ENCODE assay signal across 9 mouse cellular contexts in the genomic region with DNA sequence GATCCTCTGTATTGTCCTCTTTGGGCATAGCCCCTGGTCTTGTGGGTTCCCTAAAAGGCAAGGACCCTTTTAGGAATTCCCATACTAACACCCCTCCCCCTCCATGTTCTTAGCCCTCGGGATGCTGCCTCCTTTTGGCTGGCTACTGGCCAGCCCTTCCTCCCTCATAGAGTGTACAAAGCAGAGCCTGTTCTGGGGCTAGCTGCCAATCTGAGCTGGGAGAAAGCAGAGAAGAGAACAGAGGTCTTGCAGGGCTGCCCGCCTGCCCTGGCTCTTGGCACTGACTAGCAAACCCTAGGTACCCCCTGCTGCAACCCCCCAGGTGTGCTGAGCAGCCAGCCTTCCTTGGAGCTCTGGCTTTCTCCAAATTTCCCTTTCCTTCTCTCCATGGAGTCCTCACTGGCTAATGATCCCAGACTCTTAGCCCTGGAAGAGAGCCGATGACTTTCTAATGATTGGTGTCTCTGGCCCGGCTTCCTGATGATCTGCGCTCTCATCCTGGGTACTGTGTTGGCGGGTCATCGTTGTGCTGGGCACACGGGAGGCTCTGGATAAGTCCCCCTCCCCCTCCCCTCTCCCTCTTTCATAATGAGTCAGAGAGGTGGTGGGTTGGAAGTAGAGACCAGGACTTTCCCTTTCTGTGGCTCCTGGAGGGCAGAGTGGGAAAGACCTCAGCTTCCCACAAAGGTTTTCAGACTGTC. TPM values are rescaled to one million over a fixed set of nuclear protein-coding genes. Genes with fewer than 3 reads are reported as not detected.
A peak's percentile ranks its signal among the peaks of the same experiment; 100 is the strongest.
DNase-seq lines count a peak whose midpoint lies in the region; ATAC-seq and TF ChIP-seq lines count a peak whose summit lies in the region.
"Had no signal": no experiment of that assay in that cellular context is flagged by ENCODE, and none has a peak within 500 bp of the region (broad histone marks: within the 10 kb centered on the region; RNA-seq: fewer than 3 reads in every experiment).

No protein-coding gene starts in this region.

- 0 out of 2 replicates have a peak overlapping the region, but pooled peaks have one; percentile 48 for H3K27ac ChIP-seq in hindbrain, embryonic 12.5 days
- H3K27ac ChIP-seq in hindbrain, embryonic 10.5 days: no peak overlapping the region
- H3K27ac ChIP-seq in heart, embryonic 12.5 days (ENCODE audit: poor library complexity, severe bottlenecking): peak overlapping the region; percentile 52; the same call in 1 of the 2 replicates
- peak overlapping the region; percentile 67 for H3K27ac ChIP-seq in neural tube, embryonic 15.5 days (replicated peaks)
- H3K27ac ChIP-seq: midbrain, embryonic 12.5 days had no signal

- peak; percentile 63; the same call in 1 of the 2 replicates for ATAC-seq in hindbrain, embryonic 12.5 days (ENCODE audit: low FRiP score)
- ATAC-seq in heart, embryonic 12.5 days (ENCODE audit: insufficient number of reproducible peaks, low FRiP score): 0 out of 2 replicates have a peak, but pooled peaks have one; percentile 24
- ATAC-seq in neural tube, embryonic 15.5 days (ENCODE audit: low FRiP score): no peak; the same call in 1 of the 2 replicates
- ATAC-seq in activated CD4-positive, CD25-positive, alpha-beta regulatory T cell, adult 4 months: no peak

- H3K4me1 ChIP-seq in hindbrain, embryonic 12.5 days: peaks cover 42% of the 10 kb centered on the region
- peaks cover 36% of the 10 kb centered on the region for H3K4me1 ChIP-seq in hindbrain, embryonic 10.5 days (replicated peaks)
- H3K4me1 ChIP-seq in heart, embryonic 12.5 days (replicated peaks): peaks cover 46% of the 10 kb centered on the region
- H3K4me1 ChIP-seq in neural tube, embryonic 15.5 days: peaks cover 35% of the 10 kb centered on the region

- H3K9me3 ChIP-seq in hindbrain, embryonic 12.5 days (replicated peaks): no peaks in the 10 kb centered on the region
- H3K9me3 ChIP-seq in hindbrain, embryonic 10.5 days: no peaks in the 10 kb centered on the region
- no peaks in the 10 kb centered on the region for H3K9me3 ChIP-seq in heart, embryonic 12.5 days (replicated peaks)
- H3K9me3 ChIP-seq in neural tube, embryonic 15.5 days (replicated peaks): no peaks in the 10 kb centered on the region
- H3K9me3 ChIP-seq: midbrain, embryonic 12.5 days had no signal

- no peak overlapping the region for H3K4me2 ChIP-seq in hindbrain, embryonic 12.5 days (replicated peaks)
- H3K4me2 ChIP-seq in heart, embryonic 12.5 days: no peak overlapping the region
- no peak overlapping the region for H3K4me2 ChIP-seq in neural tube, embryonic 15.5 days
- H3K4me2 ChIP-seq: midbrain, embryonic 12.5 days had no signal

- no peak for TF ChIP-seq CTCF in brain, embryonic 14.5 days (IDR thresholded peaks at IDR 0.05; ENCODE audit: borderline replicate concordance, extremely low read depth, insufficient read depth, insufficient read length)

- no peak for DNase-seq in hindbrain, embryonic 10.5 days (ENCODE audit: low spot score)
- peak; percentile 92 for DNase-seq in brain, embryonic 14.5 days (ENCODE audit: low read depth)
- DNase-seq in kidney, postnatal 36 days: peak; percentile 80 to 87
- no peak for DNase-seq in thymus, adult 18-20 months

- 49% methylated on average over 8 of the region's 8 CpGs for WGBS in hindbrain, embryonic 12.5 days
- 61% methylated on average over 8 of the region's 8 CpGs for WGBS in hindbrain, embryonic 10.5 days
- 46% methylated on average over 8 of the region's 8 CpGs for WGBS in heart, embryonic 12.5 days
- WGBS in neural tube, embryonic 15.5 days: 49% methylated on average over 8 of the region's 8 CpGs

- no peak overlapping the region for H3K4me3 ChIP-seq in hindbrain, embryonic 12.5 days
- no peak overlapping the region for H3K4me3 ChIP-seq in hindbrain, embryonic 10.5 days
- no peak overlapping the region for H3K4me3 ChIP-seq in heart, embryonic 12.5 days
- H3K4me3 ChIP-seq in neural tube, embryonic 15.5 days (replicated peaks): no peak overlapping the region
- H3K4me3 ChIP-seq: midbrain, embryonic 12.5 days had no signal

- no peaks in the 10 kb centered on the region for H3K36me3 ChIP-seq in hindbrain, embryonic 12.5 days
- H3K36me3 ChIP-seq in hindbrain, embryonic 10.5 days: no peaks in the 10 kb centered on the region
- H3K36me3 ChIP-seq in heart, embryonic 12.5 days: no peaks in the 10 kb centered on the region
- no peaks in the 10 kb centered on the region for H3K36me3 ChIP-seq in neural tube, embryonic 15.5 days
- H3K36me3 ChIP-seq: midbrain, embryonic 12.5 days had no signal

- TF ChIP-seq POLR2A in brain, embryonic 14.5 days (IDR thresholded peaks at IDR 0.05; ENCODE audit: borderline replicate concordance, extremely low read depth, insufficient read depth, insufficient read length, poor library complexity, severe bottlenecking): no peak

- H3K9ac ChIP-seq in hindbrain, embryonic 12.5 days: no peak overlapping the region
- H3K9ac ChIP-seq in heart, embryonic 12.5 days: 0 out of 2 replicates have a peak overlapping the region, but pooled peaks have one; percentile 3
- no peak overlapping the region for H3K9ac ChIP-seq in neural tube, embryonic 15.5 days (replicated peaks)
- H3K9ac ChIP-seq: midbrain, embryonic 12.5 days had no signal

- peaks cover 11% of the 10 kb centered on the region for H3K27me3 ChIP-seq in hindbrain, embryonic 12.5 days
- peaks cover 23% of the 10 kb centered on the region for H3K27me3 ChIP-seq in hindbrain, embryonic 10.5 days (ENCODE audit: insufficient read depth, poor library complexity, severe bottlenecking)
- H3K27me3 ChIP-seq in heart, embryonic 12.5 days (replicated peaks): peaks cover 26% of the 10 kb centered on the region
- no peaks in the 10 kb centered on the region; the same call in 1 of the 2 replicates for H3K27me3 ChIP-seq in neural tube, embryonic 15.5 days (replicated peaks)

RNA-seq across cellular contexts. Expression of a gene that starts 8.0 kb away (rescaled TPM):
- 0.36 and 0.74 TPM in 2 replicates for polyA plus RNA-seq in hindbrain, embryonic 12.5 days (2016; fragmentation: Nextera tagmentation; extraction: Ambion mirVana)
- polyA plus RNA-seq in hindbrain, embryonic 10.5 days (2016; fragmentation: Nextera tagmentation; extraction: Ambion mirVana): 0.60 and 0.96 TPM in 2 replicates
- polyA plus RNA-seq in brain, embryonic 14.5 days (2012; rRNA removed): 0.33 and 0.36 TPM in 2 replicates
- 0.08 and 0.20 TPM in 2 replicates for polyA plus RNA-seq in heart, embryonic 12.5 days (2016; fragmentation: Nextera tagmentation; extraction: Ambion mirVana)
- polyA plus RNA-seq in neural tube, embryonic 15.5 days (2015; fragmentation: Nextera tagmentation; extraction: Ambion mirVana): 0.23 and 2.4 TPM in 2 replicates
- polyA plus RNA-seq in activated CD4-positive, CD25-positive, alpha-beta regulatory T cell, adult 4 months (2017; shearing (Covaris generic)): not detected

RNA-seq across cellular contexts. Expression of a gene that starts 31.4 kb away (rescaled TPM):
- 52.2 and 55.6 TPM in 2 replicates for polyA plus RNA-seq in hindbrain, embryonic 12.5 days (2016; fragmentation: Nextera tagmentation; extraction: Ambion mirVana)
- polyA plus RNA-seq in hindbrain, embryonic 10.5 days (2016; fragmentation: Nextera tagmentation; extraction: Ambion mirVana): 42.7 and 43.3 TPM in 2 replicates
- 14.7 and 46.2 TPM in 2 replicates for polyA plus RNA-seq in brain, embryonic 14.5 days (2012; rRNA removed)
- 36.8 and 38.5 TPM in 2 replicates for polyA plus RNA-seq in heart, embryonic 12.5 days (2016; fragmentation: Nextera tagmentation; extraction: Ambion mirVana)
- 30.3 and 33.2 TPM in 2 replicates for polyA plus RNA-seq in neural tube, embryonic 15.5 days (2015; fragmentation: Nextera tagmentation; extraction: Ambion mirVana)
- polyA plus RNA-seq in activated CD4-positive, CD25-positive, alpha-beta regulatory T cell, adult 4 months (2017; shearing (Covaris generic)): 10 to 100 TPM; 35.6 to 58.6 TPM

Comparison
In these comparisons a context has a peak if more than half of its experiments do, and no peak if none do; other contexts are left out.
1. ATAC-seq: peak in hindbrain, embryonic 12.5 days (single experiment) and heart, embryonic 12.5 days (single experiment); none in neural tube, embryonic 15.5 days (single experiment) and activated CD4-positive, CD25-positive, alpha-beta regulatory T cell, adult 4 months (single experiment).
2. DNase-seq: peak in brain, embryonic 14.5 days (single experiment) and kidney, postnatal 36 days (2 of 2); none in hindbrain, embryonic 10.5 days (single experiment) and thymus, adult 18-20 months (0 of 2).